Mouse (Mus musculus) thymus, adult 2 months (tissue): ENCODE results near the gene Fes. TPM values are rescaled to one million over a fixed set of nuclear protein-coding genes. Genes with fewer than 3 reads are reported as not detected.

Source experiments
- DNase-seq: peaks from one replicate; pipeline ENCODE4 v3.0.0; 2021
- H3K27ac ChIP-seq: fragments of 200-500 bp; 2 replicates; pipeline ENCODE4 v1.5.1; 2012; ENCODE audit warnings: low read length, control low read depth; ENCODE audit not compliant: control insufficient read depth, insufficient read depth
- H3K27me3 ChIP-seq: fragments of 200-500 bp; 2 replicates; pipeline ENCODE4 v1.6.1; 2012; ENCODE audit warnings: mild to moderate bottlenecking, low read length, moderate library complexity, mixed read lengths; ENCODE audit not compliant: control insufficient read depth, insufficient read depth
- H3K36me3 ChIP-seq: fragments of 200-500 bp; 2 replicates; pipeline ENCODE4 v1.6.1; 2012; ENCODE audit warnings: mild to moderate bottlenecking, low read length, moderate library complexity; ENCODE audit not compliant: control insufficient read depth, insufficient read depth
- H3K4me1 ChIP-seq: fragments of 200-500 bp; replicated peaks from 2 replicates; pipeline ENCODE4 v1.6.1; 2012; ENCODE audit warnings: low read length; ENCODE audit not compliant: control insufficient read depth, insufficient read depth
- H3K4me3 ChIP-seq: fragments of 200-500 bp; 2 replicates; pipeline ENCODE4 v1.5.1; 2012; ENCODE audit warnings: mild to moderate bottlenecking, low read length, control low read depth, moderate library complexity; ENCODE audit not compliant: control insufficient read depth, insufficient read depth
- CTCF ChIP-seq: fragments of 200-500 bp; IDR thresholded peaks from 2 replicates; pipeline ENCODE4 v1.5.1; 2012; ENCODE audit warnings: mild to moderate bottlenecking, control low read depth, low read length, moderate library complexity, borderline replicate concordance; ENCODE audit not compliant: control insufficient read depth, poor library complexity, insufficient read depth; ENCODE audit errors: extremely low read depth
- POLR2A ChIP-seq: fragments of 200-500 bp; IDR thresholded peaks from 2 replicates; pipeline ENCODE4 v1.6.1; 2012; ENCODE audit warnings: mild to moderate bottlenecking, low read length, control low read depth, moderate library complexity; ENCODE audit not compliant: control insufficient read depth, poor library complexity, insufficient read depth; ENCODE audit errors: extremely low read depth
- WGBS: fragments of 180-500 bp; shearing (Covaris S2); methylation state at CpG from one replicate; pipeline ENCODE4 v1.1.7; 2018; 5-methylcytosine and 5-hydroxymethylcytosine counted together
- polyA plus RNA-seq: library from polyadenylated mRNA; depleted of rRNA; stranded (reverse); fragments of >200 nt; gene quantifications from 2 replicates; pipeline ENCODE4 v1.2.3, GENCODE M21; 2012

The Fes gene
- polyA plus RNA-seq, 1 experiment, result 27.3 TPM

GRCm38 (mm10) chr7:80368009-80368408, 19.7 kb downstream of the Fes start:
- WGBS, result 96% methylated on average over 9 of the region's 9 CpGs
- Histone ChIP-seq H3K4me3 (no peak overlapping the region), H3K27me3 (no peaks in the 10 kb centered on the region), H3K27ac (no peak overlapping the region), H3K4me1 (peaks cover 33% of the 10 kb centered on the region), H3K36me3 (peaks cover 24% of the 10 kb centered on the region)
- no peak for TF ChIP-seq CTCF
- no peak for TF ChIP-seq POLR2A
- no peak for DNase-seq

GRCm38 (mm10) chr7:80367232-80367631, 20.5 kb downstream of the Fes start:
- DNase-seq, result no peak
- Histone ChIP-seq H3K27me3 (no peaks in the 10 kb centered on the region), H3K4me1 (peaks cover 28% of the 10 kb centered on the region), H3K4me3 (no peak overlapping the region), H3K27ac (no peak overlapping the region), H3K36me3 (peaks cover 30% of the 10 kb centered on the region)
- WGBS, result 98% methylated on average over 7 of the region's 7 CpGs
- no peak for TF ChIP-seq POLR2A

GRCm38 (mm10) chr7:80365759-80366158, 22.0 kb downstream of the Fes start:
- Histone ChIP-seq H3K4me1 (peaks cover 25% of the 10 kb centered on the region), H3K27ac (no peak overlapping the region), H3K36me3 (peaks cover 42% of the 10 kb centered on the region), H3K27me3 (no peaks in the 10 kb centered on the region), H3K4me3 (no peak overlapping the region)
- no peak for DNase-seq
- WGBS, result 93% methylated on average over 2 of the region's 2 CpGs
- no peak for TF ChIP-seq POLR2A
- TF ChIP-seq CTCF, result no peak

GRCm38 (mm10) chr7:80360435-80360834, 27.3 kb downstream of the Fes start:
- 5% methylated on average over 3 of the region's 3 CpGs for WGBS
- no peak overlapping the region for H3K4me3 ChIP-seq
- peaks cover 48% of the 10 kb centered on the region for H3K36me3 ChIP-seq
- H3K4me1 ChIP-seq, result no peaks in the 10 kb centered on the region
- H3K27me3 ChIP-seq, result no peaks in the 10 kb centered on the region
- H3K27ac ChIP-seq, result no peak overlapping the region
- no peak for DNase-seq
- TF ChIP-seq POLR2A (no peak), CTCF (no peak)

GRCm38 (mm10) chr7:80358039-80358438, 29.7 kb downstream of the Fes start:
- Histone ChIP-seq H3K4me1 (no peaks in the 10 kb centered on the region), H3K36me3 (peaks cover 47% of the 10 kb centered on the region), H3K27me3 (no peaks in the 10 kb centered on the region), H3K4me3 (no peak overlapping the region), H3K27ac (no peak overlapping the region)
- DNase-seq, result no peak
- TF ChIP-seq CTCF (no peak), POLR2A (no peak)
- 92% methylated on average over 4 of the region's 4 CpGs for WGBS

- Histone ChIP-seq H3K36me3 (peaks cover 42% of the 10 kb centered on the region), H3K4me1 (no peaks in the 10 kb centered on the region)
- whole genome bisulfite sequencing, result 92% methylated on average over 8 of the region's 8 CpGs
Observed at GRCm38 (mm10) chr7:80357156-80357555, 30.6 kb downstream of the Fes start.

GRCm38 (mm10) chr7:80356351-80356750, 31.4 kb downstream of the Fes start:
- DNase-seq, result no peak
- Histone ChIP-seq H3K4me1 (no peaks in the 10 kb centered on the region), H3K36me3 (peaks cover 38% of the 10 kb centered on the region), H3K27me3 (no peaks in the 10 kb centered on the region), H3K27ac (no peak overlapping the region), H3K4me3 (no peak overlapping the region)
- 93% methylated on average over 13 of the region's 13 CpGs for WGBS
- TF ChIP-seq POLR2A (no peak), CTCF (no peak)

More at GRCm38 (mm10) chr7:80357156-80357555, 30.6 kb downstream of the Fes start:
- Histone ChIP-seq H3K4me3 (no peak overlapping the region), H3K27me3 (no peaks in the 10 kb centered on the region), H3K27ac (no peak overlapping the region)
- no peak for TF ChIP-seq POLR2A
- no peak for TF ChIP-seq CTCF
- no peak for DNase-seq
